Mouse (Mus musculus) limb, embryonic 12.5 days (tissue): ENCODE results near the gene Adgrg3. TPM values are rescaled to one million over a fixed set of nuclear protein-coding genes. Genes with fewer than 3 reads are reported as not detected.

Experiments used
- ATAC-seq: fragments of 200-750 bp; cut with Nextera tagmentation; 2 replicates; pipeline ENCODE4 v1.8.0; 2017; ENCODE audit warnings: low read depth, moderate TSS enrichment; ENCODE audit not compliant: insufficient number of reproducible peaks, insufficient read depth, low FRiP score, low TSS enrichment
- H3K27ac ChIP-seq: fragments of 300-500 bp; sonication (generic); 2 replicates; pipeline ENCODE4 v1.5.1; 2016; ENCODE audit warnings: mild to moderate bottlenecking, moderate library complexity
- H3K27me3 ChIP-seq: fragments of 300-500 bp; sonication (generic); 2 replicates; pipeline ENCODE4 v1.6.1; 2016; ENCODE audit warnings: mild to moderate bottlenecking, moderate library complexity
- H3K36me3 ChIP-seq: fragments of 300-500 bp; sonication (generic); 2 replicates; pipeline ENCODE4 v1.6.1; 2016; ENCODE audit warnings: mild to moderate bottlenecking, moderate library complexity
- H3K4me1 ChIP-seq: fragments of 300-500 bp; sonication (generic); replicated peaks from 2 replicates; pipeline ENCODE4 v1.6.1; 2016
- H3K4me2 ChIP-seq: fragments of 300-500 bp; sonication (generic); 2 replicates; pipeline ENCODE4 v1.6.1; 2016; ENCODE audit warnings: mild to moderate bottlenecking, moderate library complexity
- H3K4me3 ChIP-seq: fragments of 300-500 bp; sonication (generic); replicated peaks from 2 replicates; pipeline ENCODE4 v1.5.1; 2016; ENCODE audit warnings: mild to moderate bottlenecking
- H3K9ac ChIP-seq: fragments of 300-500 bp; sonication (generic); replicated peaks from 2 replicates; pipeline ENCODE4 v1.6.1; 2016; ENCODE audit warnings: mild to moderate bottlenecking, moderate library complexity
- H3K9me3 ChIP-seq: fragments of 300-500 bp; sonication (generic); 2 replicates; pipeline ENCODE4 v1.6.1; 2016; ENCODE audit warnings: mild to moderate bottlenecking, moderate library complexity
- WGBS: fragments of 180-500 bp; shearing (Covaris S2); methylation state at CpG from one replicate; pipeline ENCODE4 v1.1.7; 2016; 5-methylcytosine and 5-hydroxymethylcytosine counted together
- polyA plus RNA-seq: library from polyadenylated mRNA; unstranded; fragments of >200 nt; fragmentation: Nextera tagmentation; extraction: Ambion mirVana; gene quantifications from 2 replicates; pipeline ENCODE4 v1.2.1, GENCODE M21; 2016

Gene Adgrg3
- polyA plus RNA-seq, 1 experiment from 2014 or later, result 2.2 TPM

GRCm38 (mm10) chr8:95001655-95002054 lies 15.8 kb upstream of the Adgrg3 start:
- Histone ChIP-seq H3K9me3 (no peaks in the 10 kb centered on the region), H3K36me3 (no peaks in the 10 kb centered on the region), H3K27me3 (no peaks in the 10 kb centered on the region; the same call in 1 of the 2 replicates), H3K4me2 (no peak overlapping the region), H3K4me1 (peaks cover 25% of the 10 kb centered on the region), H3K27ac (no peak overlapping the region), H3K9ac (no peak overlapping the region), H3K4me3 (no peak overlapping the region)
- peak; percentile 64; the same call in 1 of the 2 replicates for ATAC-seq
- WGBS, result 4% methylated on average over 7 of the region's 7 CpGs

GRCm38 (mm10) chr8:95002089-95002655 lies 15.3 kb upstream of the Adgrg3 start:
- no peak for ATAC-seq
- H3K27me3 ChIP-seq, result no peaks in the 10 kb centered on the region; the same call in 1 of the 2 replicates
- no peak overlapping the region for H3K4me2 ChIP-seq
- H3K9me3 ChIP-seq, result no peaks in the 10 kb centered on the region
- H3K27ac ChIP-seq, result no peak overlapping the region
- H3K4me1 ChIP-seq, result peaks cover 20% of the 10 kb centered on the region
- no peak overlapping the region for H3K4me3 ChIP-seq
- no peak overlapping the region for H3K9ac ChIP-seq
- no peaks in the 10 kb centered on the region for H3K36me3 ChIP-seq
- WGBS, result 39% methylated on average over 8 of the region's 8 CpGs

GRCm38 (mm10) chr8:95012442-95012919 lies 5.0 kb upstream of the Adgrg3 start:
- no peak for ATAC-seq
- no peaks in the 10 kb centered on the region for H3K9me3 ChIP-seq
- H3K27me3 ChIP-seq, result no peaks in the 10 kb centered on the region
- H3K4me2 ChIP-seq, result no peak overlapping the region
- H3K27ac ChIP-seq, result no peak overlapping the region
- H3K9ac ChIP-seq, result no peak overlapping the region
- H3K36me3 ChIP-seq, result 0 out of 2 replicates have a peak, but pooled peaks cover 3% of the 10 kb centered on the region
- H3K4me1 ChIP-seq, result no peaks in the 10 kb centered on the region
- WGBS, result 85% methylated on average over 15 of the region's 15 CpGs
- no peak overlapping the region for H3K4me3 ChIP-seq

DNA sequence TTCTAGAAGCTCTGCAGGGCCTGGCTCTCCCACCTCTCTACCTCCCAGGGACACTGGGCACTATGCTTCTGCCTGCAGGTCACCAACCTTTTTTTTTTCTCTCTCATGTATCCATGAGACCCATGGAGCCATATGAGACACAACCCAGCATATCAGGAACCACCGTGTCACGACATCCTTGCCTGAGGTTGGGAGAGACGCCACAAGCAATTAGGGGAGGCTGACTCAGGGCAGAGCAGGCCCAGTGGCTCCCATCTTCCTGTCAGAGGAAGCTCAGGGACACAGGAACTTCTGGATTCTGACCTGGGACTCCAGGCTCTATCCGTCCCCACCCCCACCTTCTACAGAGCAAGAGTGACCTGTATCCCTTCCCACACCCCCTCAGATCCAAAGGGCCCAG lies 1.6 kb upstream of the Adgrg3 start:
- 81% methylated on average over 4 of the region's 4 CpGs for WGBS
- H3K4me3 ChIP-seq, result no peak overlapping the region
- H3K4me2 ChIP-seq, result no peak overlapping the region
- H3K27me3 ChIP-seq, result no peaks in the 10 kb centered on the region
- H3K36me3 ChIP-seq, result no peaks in the 10 kb centered on the region
- no peak overlapping the region for H3K9ac ChIP-seq
- no peak for ATAC-seq
- no peak overlapping the region for H3K27ac ChIP-seq
- H3K9me3 ChIP-seq, result no peaks in the 10 kb centered on the region
- H3K4me1 ChIP-seq, result no peaks in the 10 kb centered on the region

GRCm38 (mm10) chr8:95016684-95017083 lies 808 bp upstream of the Adgrg3 start:
- no peak overlapping the region for H3K4me3 ChIP-seq
- no peaks in the 10 kb centered on the region for H3K27me3 ChIP-seq
- ATAC-seq, result no peak
- H3K4me2 ChIP-seq, result no peak overlapping the region
- H3K9me3 ChIP-seq, result no peaks in the 10 kb centered on the region
- no peaks in the 10 kb centered on the region for H3K36me3 ChIP-seq
- no peak overlapping the region for H3K27ac ChIP-seq
- no peak overlapping the region for H3K9ac ChIP-seq
- H3K4me1 ChIP-seq, result no peaks in the 10 kb centered on the region
- WGBS, result 60% methylated on average over 4 of the region's 4 CpGs

DNA sequence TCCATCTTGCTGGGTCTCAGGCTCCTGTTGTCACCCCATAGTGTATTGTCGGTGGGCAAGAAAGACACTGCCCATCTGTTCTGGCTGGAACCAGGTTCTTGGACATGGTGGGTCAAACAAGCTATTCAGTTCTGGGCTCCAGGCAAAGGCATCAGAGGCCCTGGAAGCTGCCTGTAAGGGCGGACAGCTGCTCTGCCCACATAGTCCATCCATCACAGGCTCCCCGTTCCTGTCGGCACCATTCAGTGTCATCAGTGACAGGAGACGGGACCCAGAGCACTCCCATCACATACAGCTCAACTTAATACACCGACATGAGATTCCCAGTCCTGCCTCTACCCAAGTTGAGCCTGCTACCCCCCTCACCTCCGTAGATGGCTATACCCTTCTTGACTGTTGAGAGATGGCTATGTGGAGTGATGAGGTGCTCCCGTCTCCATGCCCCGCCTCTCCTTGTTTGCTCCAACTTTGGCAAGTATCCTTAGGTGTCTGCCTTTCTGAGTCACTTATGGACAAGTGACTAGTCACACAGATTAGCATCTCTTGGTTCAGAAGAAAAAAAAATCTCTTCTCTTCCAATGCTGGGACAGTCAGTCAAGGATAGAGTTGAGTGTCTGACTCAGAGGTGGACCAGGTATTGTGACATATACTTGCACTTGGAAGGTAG lies 610 bp downstream of the Adgrg3 start:
- H3K36me3 ChIP-seq, result no peaks in the 10 kb centered on the region
- WGBS, result 71% methylated on average over 9 of the region's 9 CpGs
- H3K4me2 ChIP-seq, result no peak overlapping the region
- no peak overlapping the region for H3K4me3 ChIP-seq
- H3K9me3 ChIP-seq, result no peaks in the 10 kb centered on the region
- no peaks in the 10 kb centered on the region for H3K27me3 ChIP-seq
- H3K4me1 ChIP-seq, result peaks cover 4% of the 10 kb centered on the region
- no peak overlapping the region for H3K9ac ChIP-seq
- no peak for ATAC-seq
- H3K27ac ChIP-seq, result no peak overlapping the region

DNA sequence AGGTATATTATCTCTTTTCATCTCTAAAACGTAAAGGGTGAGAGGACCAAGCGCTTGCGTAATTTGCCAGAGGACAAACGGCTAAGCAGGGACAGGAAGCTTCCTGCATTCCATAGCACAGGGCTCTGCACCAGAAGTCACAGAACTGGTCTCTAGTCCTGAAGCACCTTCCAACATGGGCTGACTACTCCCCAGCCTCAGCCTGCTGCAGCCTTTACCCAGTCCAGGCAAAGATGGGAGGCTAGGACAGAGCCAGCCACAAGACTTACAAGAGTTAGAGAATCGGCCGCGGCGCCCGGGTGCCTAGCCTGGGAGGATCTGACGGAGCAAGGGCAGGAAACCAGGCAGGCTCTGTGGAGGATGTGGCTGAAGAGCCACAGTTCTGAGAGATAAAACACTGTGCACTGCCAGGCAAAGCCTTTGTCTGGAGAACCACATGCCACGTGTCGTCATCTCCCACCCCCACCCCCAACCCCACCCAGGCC lies 2.8 kb downstream of the Adgrg3 start:
- Histone ChIP-seq H3K4me1 (peaks cover 10% of the 10 kb centered on the region), H3K27me3 (no peaks in the 10 kb centered on the region), H3K4me3 (no peak overlapping the region), H3K9ac (no peak overlapping the region), H3K27ac (0 out of 2 replicates have a peak overlapping the region, but pooled peaks have one; percentile 18), H3K4me2 (no peak overlapping the region), H3K36me3 (no peaks in the 10 kb centered on the region), H3K9me3 (no peaks in the 10 kb centered on the region)
- WGBS, result 67% methylated on average over 12 of the region's 12 CpGs
- 0 out of 2 replicates have a peak, but pooled peaks have one; percentile 20 for ATAC-seq

- H3K4me1 ChIP-seq, result peaks cover 10% of the 10 kb centered on the region
- H3K36me3 ChIP-seq, result no peaks in the 10 kb centered on the region
- 0 out of 2 replicates have a peak overlapping the region, but pooled peaks have one; percentile 18 for H3K27ac ChIP-seq
- no peak overlapping the region for H3K4me3 ChIP-seq
- H3K9ac ChIP-seq, result no peak overlapping the region
- H3K4me2 ChIP-seq, result no peak overlapping the region
- no peaks in the 10 kb centered on the region for H3K9me3 ChIP-seq
- 78% methylated on average over 10 of the region's 10 CpGs for WGBS
- H3K27me3 ChIP-seq, result no peaks in the 10 kb centered on the region
- no peak for ATAC-seq
Measured at GRCm38 (mm10) chr8:95020821-95021220, 3.3 kb downstream of the Adgrg3 start.

DNA sequence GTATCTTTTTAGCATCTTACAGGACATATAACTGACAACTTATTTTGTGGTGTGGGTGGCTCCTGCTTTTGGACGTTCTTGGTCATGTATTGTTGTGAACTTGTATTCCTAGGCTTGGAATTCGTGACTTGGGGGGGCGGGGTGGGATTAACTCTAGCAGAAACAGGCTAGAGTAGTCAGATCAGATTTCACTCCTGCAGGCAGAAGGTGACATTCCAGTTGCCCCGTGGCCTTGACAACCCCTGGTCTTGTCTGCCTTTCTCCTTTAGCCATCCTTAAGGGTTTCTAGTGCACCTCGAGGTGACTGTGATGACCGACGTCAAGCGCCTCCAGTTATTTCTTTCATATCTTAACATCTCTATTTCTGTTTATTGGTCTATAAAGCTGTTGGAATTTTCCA lies 5.7 kb downstream of the Adgrg3 start:
- H3K9me3 ChIP-seq, result no peaks in the 10 kb centered on the region
- H3K4me2 ChIP-seq, result no peak overlapping the region
- H3K4me3 ChIP-seq, result no peak overlapping the region
- 25% methylated on average over 8 of the region's 8 CpGs for WGBS
- H3K27me3 ChIP-seq, result no peaks in the 10 kb centered on the region
- H3K36me3 ChIP-seq, result no peaks in the 10 kb centered on the region
- no peak overlapping the region for H3K27ac ChIP-seq
- H3K9ac ChIP-seq, result no peak overlapping the region
- H3K4me1 ChIP-seq, result peaks cover 10% of the 10 kb centered on the region
- ATAC-seq, result no peak

DNA sequence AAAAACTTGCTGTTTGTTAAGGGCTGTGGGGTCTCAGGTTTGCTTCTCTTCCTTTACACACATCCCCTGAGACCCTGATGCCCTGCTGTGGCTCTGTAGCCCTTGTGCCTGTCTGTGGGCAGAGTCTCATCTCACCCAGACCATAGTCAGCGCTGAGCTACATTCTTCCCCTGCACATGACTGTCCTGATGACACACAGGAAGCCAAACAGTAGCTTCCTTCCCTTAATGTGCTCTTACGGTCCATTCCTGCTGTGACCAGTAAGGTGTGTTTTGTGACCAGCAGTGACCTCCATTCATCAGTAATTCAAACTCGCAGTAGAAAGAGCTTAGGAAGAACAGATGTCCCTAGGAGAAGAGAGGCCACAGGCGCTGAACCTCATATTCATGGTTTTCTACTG lies 6.9 kb downstream of the Adgrg3 start:
- H3K36me3 ChIP-seq, result no peaks in the 10 kb centered on the region
- peaks cover 10% of the 10 kb centered on the region for H3K4me1 ChIP-seq
- H3K4me2 ChIP-seq, result no peak overlapping the region
- WGBS, result 90% methylated on average over 4 of the region's 4 CpGs
- no peak overlapping the region for H3K27ac ChIP-seq
- H3K4me3 ChIP-seq, result no peak overlapping the region
- no peaks in the 10 kb centered on the region for H3K27me3 ChIP-seq
- H3K9ac ChIP-seq, result no peak overlapping the region
- ATAC-seq, result no peak
- no peaks in the 10 kb centered on the region for H3K9me3 ChIP-seq

DNA sequence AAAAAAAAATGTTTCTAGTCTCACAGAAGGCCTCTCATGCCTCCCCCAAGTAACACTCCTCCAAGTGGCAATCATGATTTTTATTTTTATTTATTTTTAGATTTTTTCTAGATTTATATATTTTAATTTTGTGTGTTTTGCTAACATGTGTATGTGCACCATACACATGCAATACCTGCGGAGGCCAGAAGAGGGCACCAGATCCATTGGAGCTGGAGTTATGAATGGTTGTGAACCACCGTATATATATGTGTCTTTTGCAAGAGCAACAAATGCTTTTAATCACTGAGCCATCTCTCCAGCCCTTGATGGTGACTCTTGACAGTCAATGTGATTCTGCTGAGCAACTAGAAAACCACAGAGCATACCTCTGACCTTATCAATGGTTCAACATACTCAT lies 7.9 kb downstream of the Adgrg3 start:
- Histone ChIP-seq H3K4me1 (peaks cover 10% of the 10 kb centered on the region), H3K4me2 (no peak overlapping the region), H3K27me3 (no peaks in the 10 kb centered on the region), H3K9me3 (no peaks in the 10 kb centered on the region), H3K27ac (no peak overlapping the region), H3K4me3 (no peak overlapping the region), H3K9ac (no peak overlapping the region), H3K36me3 (no peaks in the 10 kb centered on the region)
- no peak for ATAC-seq
- 66% methylated on average over 2 of the region's 2 CpGs for WGBS
